Mouse (Mus musculus): Measurements from ENCODE around the gene Vav3.

DNA sequence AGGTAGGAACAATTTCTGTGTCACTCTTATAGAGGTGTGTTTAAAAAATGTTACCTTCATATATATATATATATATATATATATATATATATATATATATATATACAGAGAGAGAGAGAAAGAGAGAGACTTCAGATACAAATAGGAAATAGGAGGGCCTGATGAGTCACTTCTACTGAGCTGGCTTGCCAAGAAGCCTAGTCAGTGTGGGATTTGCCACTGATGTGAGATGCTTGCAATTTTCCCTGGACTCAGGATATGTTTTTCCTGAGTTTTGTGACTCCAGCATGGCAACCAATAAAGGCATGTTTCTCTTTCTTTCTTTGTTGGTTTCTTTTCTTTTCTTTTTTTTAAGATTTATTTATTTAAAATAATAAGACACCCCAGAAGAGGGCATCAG, 374.0 kb downstream of the Vav3 start:
- TF ChIP-seq POLR2A (IDR thresholded peaks at IDR 0.05; ENCODE audit: insufficient read depth, low read length) (no peak), CTCF (IDR thresholded peaks at IDR 0.05; ENCODE audit: low read depth, low read length) (no peak)
